Mouse (Mus musculus) gastrocnemius, adult 18-20 months (tissue): ENCODE results near the gene Slfn14. TPM values are rescaled to one million over a fixed set of nuclear protein-coding genes. Genes with fewer than 3 reads are reported as not detected.

Experiments used
- total RNA-seq, 2 experiments: library from RNA; stranded (reverse); gene quantifications; 2 replicates each; pipeline ENCODE4 v1.2.3; 2021

The Slfn14 gene
- total RNA-seq, 2 experiments from 2014 or later: not detected

Other genes with a start within 250 kb of the Slfn14 start
- gene Slfn2, start 221.6 kb downstream of the Slfn14 start, total RNA-seq: 1 to 10 TPM in 1 of 2 experiments, under 1 TPM in 1; 0.62 to 1.2 TPM
- gene Slfn1, start 169.9 kb downstream of the Slfn14 start, total RNA-seq: not detected
- under 1 TPM in 1 of 2 experiments, not detected in 1; 0.14 TPM for gene Slfn4, start 111.5 kb downstream of the Slfn14 start, total RNA-seq
- 1 to 10 TPM in 1 of 2 experiments, under 1 TPM in 1; 0.41 to 1.3 TPM for gene Slfn3, start 95.4 kb downstream of the Slfn14 start, total RNA-seq
- 10 to 100 TPM; 34.6 to 35.0 TPM for gene Ap2b1, start 12.3 kb upstream of the Slfn14 start, total RNA-seq
- 10 to 100 TPM; 14.0 to 15.5 TPM for gene Pex12, start 15.9 kb upstream of the Slfn14 start, total RNA-seq
- under 1 TPM; 0.48 to 0.90 TPM for gene Rasl10b, start 122.4 kb upstream of the Slfn14 start, total RNA-seq
- gene Gas2l2, start 142.7 kb upstream of the Slfn14 start, total RNA-seq: not detected
- gene 1700020L24Rik, start 151.0 kb upstream of the Slfn14 start, total RNA-seq: not detected
- gene Mmp28, start 176.3 kb upstream of the Slfn14 start, total RNA-seq: 1 to 10 TPM; 1.4 TPM
- gene Taf15, start 186.4 kb upstream of the Slfn14 start, total RNA-seq: 10 to 100 TPM; 18.6 to 21.3 TPM
- not detected for gene Heatr9, start 235.4 kb upstream of the Slfn14 start, total RNA-seq
- gene Ccl5, start 243.8 kb upstream of the Slfn14 start, total RNA-seq: not detected